Mouse (Mus musculus) liver, postnatal 0 days (tissue): ENCODE results near the gene Map3k13.

Experiments
- CTCF ChIP-seq: sonication (generic); IDR thresholded peaks from 2 replicates; pipeline ENCODE4 v1.5.1; 2016; ENCODE audit warnings: antibody characterized with exemption, low read depth
- EP300 ChIP-seq: IDR thresholded peaks from 2 replicates; pipeline ENCODE4 v1.6.1; 2016; ENCODE audit warnings: antibody characterized with exemption, low read depth, mild to moderate bottlenecking

DNA sequence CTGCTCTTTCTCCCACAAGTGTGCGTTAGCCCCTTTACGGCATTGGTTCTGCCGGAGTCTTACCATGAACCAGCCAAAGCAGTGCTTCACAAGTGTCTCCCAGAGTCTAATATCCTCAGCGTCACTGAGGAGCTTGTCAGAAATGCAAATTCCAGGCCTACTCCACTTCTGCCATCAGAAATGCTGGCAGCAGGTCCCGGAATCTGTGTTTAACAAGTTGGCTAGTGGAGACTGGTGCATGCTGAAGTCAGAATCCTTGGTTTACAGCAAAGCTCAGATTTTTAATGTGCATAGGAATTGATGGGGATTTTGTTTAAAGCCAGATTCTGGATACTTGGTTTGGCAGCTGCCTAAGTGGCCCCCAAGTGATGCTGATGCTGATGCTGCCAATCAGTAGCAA is 62.0 kb downstream of the Map3k13 start:
- TF ChIP-seq CTCF (no peak), EP300 (no peak)
